Mouse (Mus musculus) liver, adult 2 months (tissue): ENCODE measurements around the gene Spsb3.

Source experiments
- CTCF ChIP-seq: fragments of 200-500 bp; IDR thresholded peaks from 2 replicates; pipeline ENCODE4 v1.5.1; 2011; ENCODE audit warnings: low read depth, low read length, control low read depth
- POLR2A ChIP-seq: fragments of 200-500 bp; IDR thresholded peaks from 2 replicates; pipeline ENCODE4 v1.6.1; 2011; ENCODE audit warnings: low read length, control low read depth; ENCODE audit not compliant: insufficient read depth; ENCODE audit errors: extremely low read depth

DNA sequence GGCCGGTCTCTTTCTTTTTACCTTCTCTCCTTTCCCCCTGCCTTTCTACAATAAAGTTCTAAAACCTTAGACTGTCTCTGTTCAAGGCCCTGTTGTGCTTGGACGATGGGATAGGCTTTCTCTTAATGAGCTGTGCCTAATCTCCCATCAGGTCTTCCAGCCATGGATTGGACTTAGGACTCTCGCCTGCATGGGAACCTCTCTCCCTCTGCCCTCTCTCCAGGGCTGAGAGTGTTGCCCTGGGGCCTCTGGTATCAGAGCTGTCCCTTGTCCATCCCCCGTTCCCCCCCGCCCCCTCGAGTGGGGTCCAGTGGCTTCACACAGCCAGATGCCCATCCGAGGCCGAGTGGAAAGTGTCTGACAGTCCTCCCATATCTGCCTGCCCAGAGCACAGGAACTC lies 11.5 kb upstream of the Spsb3 start:
- no peak for TF ChIP-seq CTCF
- no peak for TF ChIP-seq POLR2A
